Mouse (Mus musculus): ENCODE results near the gene Optn. TPM values are rescaled to one million over a fixed set of nuclear protein-coding genes. Genes with fewer than 3 reads are reported as not detected.

The Optn gene
- polyA plus RNA-seq, 1 experiment from 2014 or later: 7.1 TPM

DNA sequence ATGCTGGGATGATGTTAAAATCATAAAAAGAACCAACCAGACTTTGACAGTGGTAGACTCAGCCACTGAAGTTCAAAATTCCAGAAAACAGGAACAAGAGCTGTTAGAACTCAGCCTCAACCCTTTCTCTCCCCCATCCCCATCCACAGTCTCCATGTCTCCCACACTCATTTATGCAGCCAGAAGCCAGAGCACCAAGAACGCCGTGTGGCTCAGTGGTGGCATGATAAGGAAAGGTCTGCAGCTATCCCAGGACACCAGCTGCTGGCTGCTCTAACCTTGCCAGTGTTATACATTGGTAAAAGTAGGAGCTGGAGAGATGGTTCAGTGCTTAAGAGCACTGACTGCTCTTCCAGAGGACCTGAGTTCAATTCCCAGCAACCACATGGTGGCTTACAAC is 16.8 kb downstream of the Optn start:
- Histone ChIP-seq H3K27me3 (replicated peaks; ENCODE audit: control insufficient read depth, insufficient read depth, low read length) (no peaks in the 10 kb centered on the region), H3K4me2 (ENCODE audit: low read depth, low read length) (no peak overlapping the region), H3K4me1 (ENCODE audit: control insufficient read depth, insufficient read depth, low read length) (peaks cover 5% of the 10 kb centered on the region; the same call in 1 of the 2 replicates), H3K9ac (ENCODE audit: low read depth, low read length) (no peak overlapping the region), H3K27ac (replicated peaks; ENCODE audit: low read depth, low read length) (no peak overlapping the region), H3K4me3 (ENCODE audit: low read depth, low read length) (no peak overlapping the region), H3K9me3 (ENCODE audit: control insufficient read depth, low read length) (no peaks in the 10 kb centered on the region), H3K36me3 (ENCODE audit: control insufficient read depth, insufficient read depth, low read length) (no peaks in the 10 kb centered on the region)
- 97% methylated on average over 2 of the region's 2 CpGs for WGBS
- ATAC-seq (ENCODE audit: low read depth) (no peak), DNase-seq (ENCODE audit: low spot score) (no peak)

DNA sequence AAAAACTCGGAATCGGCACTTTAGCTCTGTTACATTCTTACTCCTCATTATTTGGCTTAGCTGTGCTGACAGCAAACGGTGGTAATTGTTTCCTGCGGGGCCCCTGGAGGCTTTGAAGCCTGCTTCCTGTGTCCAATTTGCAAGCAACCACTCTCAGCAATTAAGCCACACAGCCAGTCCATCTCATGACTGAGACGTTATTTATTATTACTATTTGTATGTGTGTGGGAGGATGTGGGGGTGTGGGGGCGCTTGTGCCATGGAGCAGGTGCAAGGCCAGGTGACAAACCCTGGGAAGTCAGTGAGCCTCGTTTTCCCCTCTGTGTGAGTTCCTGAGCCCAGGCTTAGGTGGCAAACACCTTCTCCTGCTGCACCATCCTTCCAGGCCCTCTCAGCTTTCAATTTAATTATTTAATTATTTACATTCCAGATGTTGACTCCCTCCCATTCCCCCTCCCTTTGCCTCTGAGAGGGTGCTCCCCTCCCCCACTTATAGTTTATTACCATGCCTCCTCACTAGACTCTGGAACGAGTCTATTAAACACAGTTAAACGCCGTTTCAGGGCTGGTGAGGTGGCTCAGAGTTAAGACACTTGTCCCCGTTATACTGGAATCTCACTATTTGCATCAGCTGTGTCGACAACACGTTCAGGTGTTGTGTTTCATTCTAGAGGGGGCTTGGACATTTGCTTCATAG is 18.4 kb downstream of the Optn start:
- Histone ChIP-seq H3K9me3 (ENCODE audit: control insufficient read depth, low read length) (no peaks in the 10 kb centered on the region), H3K4me1 (ENCODE audit: control insufficient read depth, insufficient read depth, low read length) (peaks cover 5% of the 10 kb centered on the region; the same call in 1 of the 2 replicates), H3K9ac (ENCODE audit: low read depth, low read length) (no peak overlapping the region), H3K4me3 (ENCODE audit: low read depth, low read length) (no peak overlapping the region), H3K27me3 (replicated peaks; ENCODE audit: control insufficient read depth, insufficient read depth, low read length) (no peaks in the 10 kb centered on the region), H3K4me2 (ENCODE audit: low read depth, low read length) (0 out of 2 replicates have a peak overlapping the region, but pooled peaks have one; percentile 18), H3K27ac (replicated peaks; ENCODE audit: low read depth, low read length) (no peak overlapping the region), H3K36me3 (ENCODE audit: control insufficient read depth, insufficient read depth, low read length) (no peaks in the 10 kb centered on the region)
- DNase-seq (ENCODE audit: low spot score) (peak; percentile 40), ATAC-seq (ENCODE audit: low read depth) (no peak; the same call in 1 of the 2 replicates)
- 30% methylated on average over 13 of the region's 13 CpGs for WGBS

DNA sequence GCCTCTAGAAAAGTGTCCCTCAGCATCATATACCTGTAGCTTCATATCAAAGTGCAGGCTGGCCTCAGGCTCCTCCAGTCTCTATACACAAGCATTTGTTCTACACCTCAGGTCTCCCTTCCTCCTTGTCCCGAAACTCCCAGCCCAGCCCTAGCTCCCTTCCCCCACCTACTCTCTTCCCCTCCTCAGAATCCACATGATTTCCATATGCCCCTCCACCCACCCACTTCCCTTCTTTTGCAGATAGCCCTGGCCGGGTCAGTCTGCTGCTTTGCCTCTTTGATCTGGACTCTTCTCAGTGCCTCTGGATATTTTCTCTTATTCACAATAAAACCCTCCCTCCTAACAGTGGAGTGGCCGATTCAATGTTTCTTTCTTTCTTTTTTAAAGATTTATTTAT is 19.5 kb downstream of the Optn start:
- H3K36me3 ChIP-seq (ENCODE audit: control insufficient read depth, insufficient read depth, low read length): no peaks in the 10 kb centered on the region
- ATAC-seq (ENCODE audit: low read depth) (no peak), DNase-seq (ENCODE audit: low spot score) (no peak)
- no peak overlapping the region for H3K9ac ChIP-seq (ENCODE audit: low read depth, low read length)
- H3K27ac ChIP-seq (replicated peaks; ENCODE audit: low read depth, low read length): no peak overlapping the region
- H3K4me1 ChIP-seq (ENCODE audit: control insufficient read depth, insufficient read depth, low read length): peaks cover 5% of the 10 kb centered on the region; the same call in 1 of the 2 replicates
- H3K4me2 ChIP-seq (ENCODE audit: low read depth, low read length): no peak overlapping the region
- H3K27me3 ChIP-seq (replicated peaks; ENCODE audit: control insufficient read depth, insufficient read depth, low read length): no peaks in the 10 kb centered on the region
- no peaks in the 10 kb centered on the region for H3K9me3 ChIP-seq (ENCODE audit: control insufficient read depth, low read length)
- 38% methylated on average over 3 of the region's 3 CpGs for WGBS
- H3K4me3 ChIP-seq (ENCODE audit: low read depth, low read length): no peak overlapping the region

DNA sequence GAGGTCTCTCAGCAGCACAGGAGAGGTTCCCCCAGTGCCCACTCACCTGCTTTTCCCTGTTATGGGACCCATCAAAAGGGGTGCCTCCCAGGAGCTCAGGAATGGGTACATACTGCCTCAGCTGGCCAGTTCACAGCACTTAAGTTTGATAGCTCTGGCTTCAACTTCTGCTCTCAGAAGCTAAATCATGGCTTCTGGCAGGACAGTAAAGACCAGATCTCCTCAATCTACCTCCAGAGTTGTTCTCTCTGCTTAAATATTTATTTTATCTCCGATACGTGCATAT is 20.4 kb downstream of the Optn start:
- Histone ChIP-seq H3K27me3 (replicated peaks; ENCODE audit: control insufficient read depth, insufficient read depth, low read length) (no peaks in the 10 kb centered on the region), H3K9ac (ENCODE audit: low read depth, low read length) (no peak overlapping the region), H3K4me1 (ENCODE audit: control insufficient read depth, insufficient read depth, low read length) (peaks cover 5% of the 10 kb centered on the region; the same call in 1 of the 2 replicates), H3K4me2 (ENCODE audit: low read depth, low read length) (no peak overlapping the region), H3K36me3 (ENCODE audit: control insufficient read depth, insufficient read depth, low read length) (no peaks in the 10 kb centered on the region), H3K27ac (replicated peaks; ENCODE audit: low read depth, low read length) (no peak overlapping the region), H3K4me3 (ENCODE audit: low read depth, low read length) (no peak overlapping the region), H3K9me3 (ENCODE audit: control insufficient read depth, low read length) (no peaks in the 10 kb centered on the region)
- DNase-seq (ENCODE audit: low spot score): no peak
- WGBS: 96% methylated on average over 2 of the region's 2 CpGs
- no peak for ATAC-seq (ENCODE audit: low read depth)

DNA sequence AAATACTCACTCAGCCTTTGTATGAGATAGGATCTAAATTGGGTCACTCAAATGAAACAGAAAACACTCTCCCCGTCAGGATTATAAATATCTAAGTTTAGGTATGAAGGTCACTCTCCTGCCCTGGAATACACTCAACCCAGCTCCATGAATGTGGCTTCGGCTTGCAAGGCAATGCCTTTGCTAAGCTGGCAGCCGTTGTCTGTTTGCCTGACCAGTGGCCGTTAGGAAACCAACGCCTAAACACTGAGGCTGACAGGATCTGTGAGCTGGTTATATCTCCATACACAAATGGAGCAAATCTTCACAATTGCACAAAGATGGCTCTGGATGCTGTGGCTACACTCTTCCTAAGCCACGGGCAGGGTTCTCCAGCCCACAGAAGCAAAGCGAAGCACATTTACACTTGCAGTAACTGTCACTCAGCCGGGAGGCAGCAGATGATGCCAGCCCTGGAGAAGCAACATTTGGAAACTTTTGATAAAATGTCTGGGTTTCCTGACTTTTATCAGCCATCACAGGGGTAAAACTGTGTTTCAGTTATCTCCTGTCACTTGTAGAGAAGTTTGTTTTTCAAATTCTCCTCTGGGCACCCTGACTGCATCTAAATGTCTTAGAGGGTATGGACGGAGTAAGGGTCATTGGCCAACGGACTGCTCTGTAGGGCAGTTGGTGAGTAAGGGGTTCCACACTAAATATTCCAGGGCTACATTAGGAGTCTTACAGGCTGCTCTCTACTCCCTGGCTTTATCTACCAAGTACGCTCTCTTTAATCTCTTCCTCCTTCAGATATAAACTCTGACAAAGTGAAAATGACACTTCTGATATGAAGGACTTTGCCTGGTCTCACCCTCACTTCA is 21.0 kb downstream of the Optn start:
- no peaks in the 10 kb centered on the region for H3K9me3 ChIP-seq (ENCODE audit: control insufficient read depth, low read length)
- ATAC-seq (ENCODE audit: low read depth): no peak
- no peaks in the 10 kb centered on the region for H3K36me3 ChIP-seq (ENCODE audit: control insufficient read depth, insufficient read depth, low read length)
- H3K9ac ChIP-seq (ENCODE audit: low read depth, low read length): no peak overlapping the region
- H3K27me3 ChIP-seq (replicated peaks; ENCODE audit: control insufficient read depth, insufficient read depth, low read length): no peaks in the 10 kb centered on the region
- peaks cover 5% of the 10 kb centered on the region; the same call in 1 of the 2 replicates for H3K4me1 ChIP-seq (ENCODE audit: control insufficient read depth, insufficient read depth, low read length)
- 80% methylated on average over 11 of the region's 11 CpGs for WGBS
- no peak for DNase-seq (ENCODE audit: low spot score)
- H3K27ac ChIP-seq (replicated peaks; ENCODE audit: low read depth, low read length): no peak overlapping the region
- H3K4me2 ChIP-seq (ENCODE audit: low read depth, low read length): no peak overlapping the region
- no peak overlapping the region for H3K4me3 ChIP-seq (ENCODE audit: low read depth, low read length)

DNA sequence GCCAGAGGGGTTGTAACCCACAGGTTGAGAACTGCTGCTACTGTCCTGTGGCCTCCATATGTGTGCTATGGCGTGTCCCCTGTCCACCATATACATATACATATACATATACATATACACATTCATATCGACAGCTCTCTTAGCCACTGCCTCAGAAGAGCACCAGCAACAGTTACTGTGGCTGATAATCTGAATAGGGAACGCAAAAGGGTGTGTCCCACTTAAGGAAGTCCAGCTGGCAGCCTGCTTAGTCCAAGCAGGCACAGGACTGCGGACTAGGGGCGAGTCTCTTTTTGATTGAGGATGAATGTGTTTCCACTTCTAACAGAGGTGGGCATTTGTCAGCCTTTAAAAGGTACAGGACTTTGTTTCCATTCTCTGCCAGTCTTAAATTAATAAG is 22.0 kb downstream of the Optn start:
- Histone ChIP-seq H3K4me2 (ENCODE audit: low read depth, low read length) (no peak overlapping the region), H3K4me1 (ENCODE audit: control insufficient read depth, insufficient read depth, low read length) (peaks cover 5% of the 10 kb centered on the region; the same call in 1 of the 2 replicates), H3K9me3 (ENCODE audit: control insufficient read depth, low read length) (no peaks in the 10 kb centered on the region), H3K4me3 (ENCODE audit: low read depth, low read length) (no peak overlapping the region), H3K36me3 (ENCODE audit: control insufficient read depth, insufficient read depth, low read length) (no peaks in the 10 kb centered on the region), H3K9ac (ENCODE audit: low read depth, low read length) (no peak overlapping the region), H3K27ac (replicated peaks; ENCODE audit: low read depth, low read length) (no peak overlapping the region), H3K27me3 (replicated peaks; ENCODE audit: control insufficient read depth, insufficient read depth, low read length) (no peaks in the 10 kb centered on the region)
- DNase-seq (ENCODE audit: low spot score) (no peak), ATAC-seq (ENCODE audit: low read depth) (no peak)
- 90% methylated on average over 5 of the region's 5 CpGs for WGBS

DNA sequence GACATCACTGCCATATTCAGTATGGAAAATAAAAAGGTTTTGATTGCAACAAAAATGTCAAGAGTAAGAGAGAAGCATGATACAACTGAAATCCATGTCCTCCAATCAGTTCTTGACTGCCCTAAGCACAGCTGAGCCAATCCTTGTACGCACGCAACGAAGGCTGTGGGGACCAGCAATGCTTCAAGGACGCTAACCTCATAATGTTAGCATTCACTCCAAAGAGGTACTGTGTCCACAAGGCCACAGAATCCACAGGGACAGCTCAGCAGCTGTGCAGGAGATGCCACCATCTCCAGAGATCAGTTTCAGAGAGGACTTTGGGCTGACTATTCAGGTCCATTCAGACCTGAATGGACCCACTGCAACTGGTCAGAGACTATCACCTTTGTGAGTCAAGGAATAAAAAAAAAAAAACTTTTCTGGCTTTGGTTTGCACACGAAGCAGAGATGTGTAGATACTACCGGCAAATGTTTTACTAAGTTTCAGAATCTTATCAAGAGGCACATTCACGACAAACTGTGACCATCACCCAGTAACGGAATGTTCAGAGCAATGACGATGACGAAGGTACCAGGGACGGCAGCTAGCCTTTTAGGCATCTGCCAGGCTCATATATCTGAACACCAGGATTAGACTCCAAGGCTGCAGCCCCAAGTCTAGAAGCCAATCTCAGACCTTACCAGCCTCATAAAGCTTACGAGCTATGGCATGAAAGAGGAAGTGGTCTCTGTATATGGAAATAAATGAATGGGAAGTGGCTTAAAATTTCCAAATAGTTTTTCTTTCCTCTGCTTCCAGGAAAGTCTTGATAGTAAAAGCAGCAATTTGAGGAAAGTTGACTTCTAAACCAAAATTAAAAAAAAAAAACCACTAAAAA is 23.3 kb downstream of the Optn start:
- Histone ChIP-seq H3K4me2 (ENCODE audit: low read depth, low read length) (no peak overlapping the region), H3K4me1 (ENCODE audit: control insufficient read depth, insufficient read depth, low read length) (peaks cover 5% of the 10 kb centered on the region; the same call in 1 of the 2 replicates), H3K4me3 (ENCODE audit: low read depth, low read length) (no peak overlapping the region), H3K27ac (replicated peaks; ENCODE audit: low read depth, low read length) (no peak overlapping the region), H3K27me3 (replicated peaks; ENCODE audit: control insufficient read depth, insufficient read depth, low read length) (no peaks in the 10 kb centered on the region), H3K36me3 (ENCODE audit: control insufficient read depth, insufficient read depth, low read length) (no peaks in the 10 kb centered on the region), H3K9me3 (ENCODE audit: control insufficient read depth, low read length) (no peaks in the 10 kb centered on the region), H3K9ac (ENCODE audit: low read depth, low read length) (no peak overlapping the region)
- ATAC-seq (ENCODE audit: low read depth) (no peak), DNase-seq (ENCODE audit: low spot score) (no peak)
- WGBS: 86% methylated on average over 12 of the region's 12 CpGs

DNA sequence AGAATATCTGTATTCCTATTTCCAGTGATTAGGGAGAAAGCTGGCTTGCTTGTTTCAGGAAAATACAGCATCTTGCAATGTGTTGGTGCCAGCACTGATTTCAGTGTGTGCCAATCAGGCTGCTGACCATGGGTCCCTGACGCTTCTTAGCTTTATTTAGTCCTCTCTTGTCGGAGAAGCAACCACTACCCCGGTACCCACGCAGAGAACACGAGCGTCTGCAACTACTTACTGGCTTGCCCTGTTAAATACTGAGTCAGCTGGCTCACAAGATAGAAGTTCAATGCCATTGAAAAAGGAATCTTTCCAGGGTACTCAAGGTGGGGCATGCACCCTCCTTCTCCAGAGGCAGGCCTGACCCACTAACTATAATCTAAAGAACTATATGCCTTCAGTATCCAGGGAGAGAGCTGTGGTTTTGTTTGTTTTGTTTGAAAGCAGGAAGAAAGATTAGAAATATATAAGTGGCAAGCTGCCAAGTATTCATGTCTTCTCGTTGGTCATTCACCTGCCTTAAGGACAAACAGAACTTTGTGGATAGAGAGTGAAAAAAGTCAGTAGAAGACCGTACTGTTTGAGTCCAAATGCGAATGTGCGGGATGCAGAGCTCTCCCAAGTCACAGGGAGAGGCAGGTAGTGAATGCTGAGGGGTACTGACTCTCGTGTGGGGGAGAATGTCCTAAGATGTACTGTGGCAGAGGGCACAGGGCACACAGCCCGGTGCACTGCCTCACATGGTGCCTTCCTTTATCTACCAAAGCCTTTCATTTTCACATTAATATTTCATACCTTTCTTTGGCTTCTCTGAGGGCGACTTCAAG is 24.3 kb downstream of the Optn start:
- H3K27me3 ChIP-seq (replicated peaks; ENCODE audit: control insufficient read depth, insufficient read depth, low read length): no peaks in the 10 kb centered on the region
- H3K9me3 ChIP-seq (ENCODE audit: control insufficient read depth, low read length): no peaks in the 10 kb centered on the region
- no peaks in the 10 kb centered on the region for H3K4me1 ChIP-seq (ENCODE audit: control insufficient read depth, insufficient read depth, low read length)
- no peak overlapping the region for H3K4me3 ChIP-seq (ENCODE audit: low read depth, low read length)
- H3K27ac ChIP-seq (replicated peaks; ENCODE audit: low read depth, low read length): no peak overlapping the region
- H3K9ac ChIP-seq (ENCODE audit: low read depth, low read length): no peak overlapping the region
- WGBS: 77% methylated on average over 13 of the region's 13 CpGs
- DNase-seq (ENCODE audit: low spot score) (no peak), ATAC-seq (ENCODE audit: low read depth) (no peak)
- no peak overlapping the region for H3K4me2 ChIP-seq (ENCODE audit: low read depth, low read length)
- no peaks in the 10 kb centered on the region for H3K36me3 ChIP-seq (ENCODE audit: control insufficient read depth, insufficient read depth, low read length)

Data from embryonic facial prominence, embryonic 14.5 days (tissue).